Mouse (Mus musculus) embryonic facial prominence, embryonic 14.5 days (tissue): ENCODE data around the gene Zfp768. TPM values are rescaled to one million over a fixed set of nuclear protein-coding genes. Genes with fewer than 3 reads are reported as not detected.
A peak's percentile ranks its signal among the peaks of the same experiment; 100 is the strongest.
"Not testable (repeated sequence)": the region's sequence is repeated elsewhere in the genome, so short reads cannot be mapped to it uniquely, and the experiment has no call there.

ENCODE experiments used
- ATAC-seq: fragments of 200-750 bp; cut with Nextera tagmentation; 2 replicates; pipeline ENCODE4 v1.8.0; 2017; ENCODE audit warnings: low read depth, moderate number of reproducible peaks, moderate TSS enrichment
- DNase-seq: peaks from one replicate; pipeline ENCODE4 v3.0.0-alpha.2; 2015; ENCODE audit warnings: low spot score
- H3K27ac ChIP-seq: fragments of 300-500 bp; sonication (generic); replicated peaks from 2 replicates; pipeline ENCODE4 v1.5.1; 2014; ENCODE audit warnings: low read depth, mild to moderate bottlenecking, low read length, moderate library complexity
- H3K27me3 ChIP-seq: fragments of 300-500 bp; sonication (generic); replicated peaks from 2 replicates; pipeline ENCODE4 v1.6.1; 2014; ENCODE audit warnings: low read length; ENCODE audit not compliant: control insufficient read depth, insufficient read depth
- H3K36me3 ChIP-seq: fragments of 300-500 bp; sonication (generic); 2 replicates; pipeline ENCODE4 v1.6.1; 2014; ENCODE audit warnings: low read length, mixed read lengths; ENCODE audit not compliant: control insufficient read depth, insufficient read depth
- H3K4me1 ChIP-seq: fragments of 300-500 bp; sonication (generic); 2 replicates; pipeline ENCODE4 v1.6.1; 2014; ENCODE audit warnings: antibody characterized with exemption, low read length; ENCODE audit not compliant: control insufficient read depth, insufficient read depth
- H3K4me2 ChIP-seq: fragments of 300-500 bp; sonication (generic); 2 replicates; pipeline ENCODE4 v1.6.1; 2014; ENCODE audit warnings: low read depth, mild to moderate bottlenecking, low read length, moderate library complexity, mixed read lengths
- H3K4me3 ChIP-seq: fragments of 300-500 bp; sonication (generic); 2 replicates; pipeline ENCODE4 v1.5.1; 2014; ENCODE audit warnings: low read depth, mild to moderate bottlenecking, low read length
- H3K9ac ChIP-seq: fragments of 300-500 bp; sonication (generic); 2 replicates; pipeline ENCODE4 v1.6.1; 2014; ENCODE audit warnings: low read depth, mild to moderate bottlenecking, low read length, moderate library complexity, mixed read lengths
- H3K9me3 ChIP-seq: fragments of 300-500 bp; sonication (generic); 2 replicates; pipeline ENCODE4 v1.6.1; 2016; ENCODE audit warnings: low read length; ENCODE audit not compliant: control insufficient read depth
- WGBS: fragments of 180-500 bp; shearing (Covaris S2); extraction: QIAGEN DNeasy Blood & Tissue Kit; methylation state at CpG from one replicate; pipeline ENCODE4 v1.1.7; 2014; 5-methylcytosine and 5-hydroxymethylcytosine counted together
- polyA plus RNA-seq: library from polyadenylated mRNA; unstranded; fragments of >200 nt; fragmentation: Nextera tagmentation; extraction: Ambion mirVana; gene quantifications from 2 replicates; pipeline ENCODE4 v1.2.1, GENCODE M21; 2014

The Zfp768 gene
- 5.2 and 5.9 TPM in 2 replicates for polyA plus RNA-seq

- no peaks in the 10 kb centered on the region for H3K27me3 ChIP-seq
- peaks cover 7% of the 10 kb centered on the region for H3K4me1 ChIP-seq
- WGBS = under 1% methylated on average over 38 of the region's 76 CpGs
- peak within 1 kb of the TSS; percentile 91 for H3K9ac ChIP-seq
- ATAC-seq (peak; percentile 95), DNase-seq (peak; percentile 93)
- H3K4me2 ChIP-seq = peak within 1 kb of the TSS; percentile 84
- H3K27ac ChIP-seq = peak within 1 kb of the TSS; percentile 90
- peak within 1 kb of the TSS; percentile 83 for H3K4me3 ChIP-seq
- no peaks in the 10 kb centered on the region for H3K9me3 ChIP-seq
- peaks cover 22% of the 10 kb centered on the region for H3K36me3 ChIP-seq
Observed at GRCm38 (mm10) chr7:127345512-127346325, at the start of gene Zfp768. Zfp768 (minus strand) TSS chr7:127345589.

- ATAC-seq (no peak), DNase-seq (no peak)
- no peaks in the 10 kb centered on the region for H3K9me3 ChIP-seq
- H3K4me2 ChIP-seq = peak overlapping the region; percentile 75
- H3K27ac ChIP-seq = peak overlapping the region; percentile 72
- H3K27me3 ChIP-seq = no peaks in the 10 kb centered on the region
- H3K4me3 ChIP-seq = peak overlapping the region; percentile 71
- H3K9ac ChIP-seq = peak overlapping the region; percentile 62
- 20% methylated on average over 7 of the region's 7 CpGs for WGBS
- H3K4me1 ChIP-seq = peaks cover 10% of the 10 kb centered on the region
- H3K36me3 ChIP-seq = peaks cover 10% of the 10 kb centered on the region
Observed at GRCm38 (mm10) chr7:127393944-127394333, 48.5 kb upstream of the Zfp768 start.

DNA sequence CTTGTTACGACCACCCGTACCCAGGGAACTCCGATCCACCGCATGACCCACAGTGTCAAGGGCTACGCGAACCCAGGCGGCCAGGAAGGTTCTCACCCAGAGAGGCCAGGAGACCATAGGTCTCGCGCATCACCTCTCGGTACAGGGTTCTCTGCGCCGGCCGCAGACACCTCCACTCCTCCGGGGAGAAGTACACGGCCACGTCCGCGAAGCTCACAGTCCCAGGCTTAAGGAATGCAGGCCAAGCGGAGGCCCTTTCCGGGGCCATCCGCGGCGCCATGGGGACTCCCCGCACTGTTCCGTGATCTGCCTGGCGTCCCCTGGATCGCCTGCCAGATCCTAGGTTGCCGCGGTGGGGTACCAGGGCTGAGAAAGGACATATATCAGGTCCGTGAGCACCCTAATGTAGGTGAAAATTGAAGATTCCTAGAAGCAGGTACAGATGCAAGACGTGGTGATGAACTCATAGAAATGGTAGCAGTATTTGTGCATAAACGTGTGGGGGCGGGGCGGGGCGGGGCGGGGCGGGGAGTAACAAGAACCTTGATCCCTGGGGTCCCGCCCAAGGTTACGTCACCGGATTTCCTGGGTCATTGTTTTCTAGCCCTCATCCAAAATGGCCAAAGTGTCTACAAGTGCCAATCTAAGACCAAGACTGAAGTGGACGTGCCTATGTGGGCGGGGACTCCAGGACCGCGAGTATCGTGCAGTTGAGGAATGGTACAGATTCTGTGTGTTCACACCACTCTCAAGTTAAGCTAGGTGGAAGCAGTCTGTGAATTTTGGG is 48.0 kb upstream of the Zfp768 start, which contains the start of gene E430018J23Rik:
TSS of gene E430018J23Rik (minus strand) at position 473 of the 787 bp plus-strand sequence.
- H3K4me2 ChIP-seq = peak within 1 kb of the TSS; percentile 75
- H3K9ac ChIP-seq = peak within 1 kb of the TSS; percentile 84
- H3K36me3 ChIP-seq = peaks cover 10% of the 10 kb centered on the region
- no peaks in the 10 kb centered on the region for H3K27me3 ChIP-seq
- DNase-seq (peak; percentile 99), ATAC-seq (peak; percentile 94)
- no peaks in the 10 kb centered on the region for H3K9me3 ChIP-seq
- peaks cover 10% of the 10 kb centered on the region for H3K4me1 ChIP-seq
- H3K27ac ChIP-seq = peak within 1 kb of the TSS; percentile 90
- peak within 1 kb of the TSS; percentile 71 for H3K4me3 ChIP-seq
- WGBS = under 1% methylated on average over 35 of the region's 45 CpGs

DNA sequence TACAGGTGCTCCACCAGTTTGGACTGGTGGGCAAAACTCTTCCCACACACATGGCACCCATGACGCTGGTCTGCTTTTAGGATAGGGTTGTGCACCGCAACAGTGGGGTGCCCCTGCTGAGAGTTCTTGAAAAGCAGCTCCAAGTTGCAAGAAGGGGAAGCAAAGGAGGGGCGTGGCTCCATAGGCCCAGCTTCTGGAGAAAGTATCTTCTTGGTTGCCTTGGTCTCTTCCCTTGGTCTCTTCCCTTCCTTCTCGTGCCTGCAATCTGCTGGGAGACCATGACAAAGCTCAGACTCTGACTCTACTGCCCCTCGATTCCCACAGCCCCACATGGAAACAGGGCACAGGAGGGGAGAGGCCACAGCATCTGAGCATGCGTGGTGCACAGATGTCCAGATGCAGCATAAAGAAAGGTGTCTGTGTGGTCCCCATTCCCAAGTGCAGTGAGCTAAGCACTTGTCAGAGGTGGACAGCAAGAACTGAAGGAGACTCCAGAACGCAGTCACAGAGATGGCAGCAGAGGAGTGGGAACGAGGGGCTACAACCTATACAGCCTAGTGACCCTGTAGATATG is 46.9 kb upstream of the Zfp768 start:
- peak overlapping the region; percentile 84 for H3K9ac ChIP-seq
- 88% methylated on average over 8 of the region's 8 CpGs for WGBS
- peak overlapping the region; percentile 71 for H3K4me3 ChIP-seq
- H3K9me3 ChIP-seq = no peaks in the 10 kb centered on the region
- H3K27ac ChIP-seq = no peak overlapping the region
- H3K4me1 ChIP-seq = peaks cover 10% of the 10 kb centered on the region
- H3K27me3 ChIP-seq = no peaks in the 10 kb centered on the region
- peak overlapping the region; percentile 75 for H3K4me2 ChIP-seq
- peaks cover 10% of the 10 kb centered on the region for H3K36me3 ChIP-seq
- DNase-seq = no peak
- no peak for ATAC-seq

GRCm38 (mm10) chr7:127391538-127391937 is 46.1 kb upstream of the Zfp768 start:
- H3K27me3 ChIP-seq = no peaks in the 10 kb centered on the region
- H3K9ac ChIP-seq = no peak overlapping the region
- no peak overlapping the region for H3K27ac ChIP-seq
- no peak for DNase-seq
- 96% methylated on average over 16 of the region's 16 CpGs for WGBS
- no peak for ATAC-seq
- H3K4me2 ChIP-seq = no peak overlapping the region
- no peaks in the 10 kb centered on the region for H3K9me3 ChIP-seq
- H3K36me3 ChIP-seq = peaks cover 10% of the 10 kb centered on the region
- H3K4me1 ChIP-seq = peaks cover 10% of the 10 kb centered on the region
- no peak overlapping the region for H3K4me3 ChIP-seq

DNA sequence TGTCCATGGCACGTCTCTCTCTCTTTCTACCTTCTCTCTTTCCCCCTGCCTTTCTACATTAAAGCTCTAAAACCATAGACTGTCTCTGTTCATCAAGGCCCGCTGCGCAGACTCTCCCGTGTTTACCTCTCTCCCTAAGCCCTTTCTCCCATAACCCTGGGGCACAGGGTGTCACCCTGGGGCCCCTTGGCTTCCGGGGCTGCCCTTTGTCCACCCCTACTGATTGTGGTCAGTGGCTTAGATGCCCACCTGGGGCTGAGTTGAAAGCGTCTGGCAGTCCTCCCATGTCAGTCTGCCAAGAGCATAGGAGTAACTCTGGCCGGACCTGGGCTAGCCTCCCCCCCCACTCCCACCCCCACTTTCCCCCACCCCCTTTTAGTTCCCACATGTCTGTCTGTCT is 44.9 kb upstream of the Zfp768 start:
- H3K4me2 ChIP-seq = no peak overlapping the region
- no peak overlapping the region for H3K4me3 ChIP-seq
- H3K27ac ChIP-seq = no peak overlapping the region
- DNase-seq (no peak), ATAC-seq (no peak)
- no peak overlapping the region for H3K9ac ChIP-seq
- H3K4me1 ChIP-seq = peaks cover 10% of the 10 kb centered on the region
- H3K9me3 ChIP-seq = no peaks in the 10 kb centered on the region
- H3K36me3 ChIP-seq = peaks cover 10% of the 10 kb centered on the region
- WGBS = 79% methylated on average over 7 of the region's 7 CpGs
- H3K27me3 ChIP-seq = no peaks in the 10 kb centered on the region

DNA sequence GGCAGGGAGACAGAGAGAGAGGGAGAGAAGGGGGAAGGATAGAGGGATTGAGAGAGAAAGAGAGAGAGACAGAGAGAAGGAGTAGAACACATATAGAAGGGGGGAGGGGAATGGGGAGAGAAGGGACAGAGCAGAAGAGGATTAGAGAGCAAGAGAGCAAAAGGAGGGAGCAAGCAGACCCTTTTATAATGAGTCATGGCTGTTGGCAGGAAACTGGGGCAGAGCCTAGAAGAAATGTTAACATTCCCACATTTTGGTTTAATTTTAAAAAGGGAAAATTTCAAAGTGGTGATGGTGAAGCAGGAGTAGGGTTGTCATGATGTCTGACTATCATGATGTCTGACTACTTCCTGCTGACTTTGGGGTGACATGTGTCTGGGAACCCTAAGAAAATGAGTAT is 42.8 kb upstream of the Zfp768 start:
- H3K27me3 ChIP-seq, DNase-seq, H3K9me3 ChIP-seq, H3K4me3 ChIP-seq, H3K4me2 ChIP-seq, ATAC-seq, H3K4me1 ChIP-seq, H3K9ac ChIP-seq, H3K27ac ChIP-seq: not testable (repeated sequence)
- peaks cover 18% of the 10 kb centered on the region for H3K36me3 ChIP-seq

DNA sequence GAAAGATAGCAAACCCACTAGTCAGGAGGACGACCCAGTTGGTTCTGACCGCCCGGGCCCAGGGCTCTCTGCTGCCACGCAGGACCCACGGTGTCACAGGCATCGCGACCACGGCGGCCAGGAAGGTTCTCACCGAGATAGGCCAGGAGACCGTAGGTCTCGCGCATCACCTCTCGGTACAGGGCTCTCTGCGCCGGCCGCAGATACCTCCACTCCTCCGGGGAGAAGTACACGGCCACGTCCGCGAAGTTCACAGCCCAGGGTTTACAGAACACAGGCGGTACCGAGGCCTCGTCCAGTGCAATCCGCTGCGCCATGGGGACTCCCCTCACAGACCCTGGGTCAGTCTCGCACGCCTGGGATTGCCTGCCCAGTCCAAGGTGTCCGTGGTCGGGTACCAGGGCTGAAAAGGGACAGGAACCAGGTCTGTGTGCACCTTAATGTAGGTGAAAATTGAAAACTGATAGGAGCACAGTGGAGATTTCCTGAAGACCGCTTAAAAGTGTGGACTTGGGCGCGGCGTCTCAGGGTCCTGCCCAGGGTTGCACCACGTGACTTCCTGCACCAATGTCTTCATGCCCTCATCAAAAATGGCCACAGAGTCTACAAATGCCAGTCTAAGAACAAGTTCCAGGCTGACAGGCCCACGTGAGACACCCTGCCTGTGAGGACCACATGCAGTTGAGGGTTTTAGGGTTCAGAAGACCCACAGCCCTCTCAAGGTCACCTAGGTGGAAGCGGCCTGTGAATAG is 41.4 kb upstream of the Zfp768 start, which contains the start of gene 9130019O22Rik:
TSS of gene 9130019O22Rik (minus strand) at position 526 of the 752 bp plus-strand sequence.
- ATAC-seq = peak; percentile 91
- Histone ChIP-seq H3K27ac (no peak within 1 kb of the TSS), H3K9ac (peak within 1 kb of the TSS; percentile 70), H3K36me3 (peaks cover 16% of the 10 kb centered on the region), H3K4me3 (peak within 1 kb of the TSS; percentile 53), H3K9me3 (0 out of 2 replicates have a peak, but pooled peaks cover 2% of the 10 kb centered on the region), H3K4me1 (no peaks in the 10 kb centered on the region), H3K4me2 (peak within 1 kb of the TSS; percentile 65), H3K27me3 (no peaks in the 10 kb centered on the region)
- WGBS = 20% methylated on average over 33 of the region's 38 CpGs
- DNase-seq = peak; percentile 94
